Mouse (Mus musculus) brain, embryonic 14.5 days (tissue): ENCODE measurements around the gene Lhpp.

Experiments
- CTCF ChIP-seq: fragments of 200-500 bp; IDR thresholded peaks from 2 replicates; pipeline ENCODE4 v1.5.1; 2012; ENCODE audit warnings: inconsistent platforms, mild to moderate bottlenecking, moderate library complexity, borderline replicate concordance; ENCODE audit not compliant: insufficient read depth, insufficient read length; ENCODE audit errors: extremely low read depth
- POLR2A ChIP-seq: fragments of 200-500 bp; IDR thresholded peaks from 2 replicates; pipeline ENCODE4 v1.6.1; 2012; ENCODE audit warnings: mild to moderate bottlenecking, inconsistent platforms, borderline replicate concordance; ENCODE audit not compliant: poor library complexity, insufficient read depth, insufficient read length, severe bottlenecking; ENCODE audit errors: extremely low read depth

DNA sequence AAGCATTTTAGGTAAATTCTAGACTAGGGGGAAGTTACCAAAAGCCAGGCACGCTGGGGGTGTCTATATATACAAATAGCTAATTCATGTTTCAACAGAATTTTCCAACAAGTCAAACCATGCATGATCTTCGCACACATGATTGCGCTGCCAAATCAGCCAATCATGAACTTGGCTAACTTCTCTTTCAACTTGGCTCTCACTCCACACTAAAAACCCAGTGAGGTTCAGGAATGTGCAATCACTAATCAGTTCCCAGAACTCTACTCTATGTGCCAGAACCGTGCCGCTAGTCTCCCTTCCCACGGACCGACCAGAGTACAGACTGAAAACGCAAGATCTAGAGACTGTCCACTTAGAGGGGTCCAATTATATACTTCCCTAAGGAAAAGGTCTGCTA, 39.0 kb upstream of the Lhpp start:
- no peak for TF ChIP-seq POLR2A
- no peak for TF ChIP-seq CTCF
